Mouse (Mus musculus): Measurements from ENCODE around the gene Fam126b.
A peak's percentile ranks its signal among the peaks of the same experiment; 100 is the strongest.
"Not testable (repeated sequence)": the region's sequence is repeated elsewhere in the genome, so short reads cannot be mapped to it uniquely, and the experiment has no call there.

Gene Fam126b

GRCm38 (mm10) chr1:58568456-58569130 is 17.5 kb downstream of the Fam126b start:
- DNase-seq (ENCODE audit: low read depth) = no peak

GRCm38 (mm10) chr1:58566621-58567020 is 19.5 kb downstream of the Fam126b start:
- no peak for DNase-seq (ENCODE audit: low read depth)

- no peak for DNase-seq (ENCODE audit: low read depth)
Observed at GRCm38 (mm10) chr1:58564981-58565380, 21.1 kb downstream of the Fam126b start.

GRCm38 (mm10) chr1:58562455-58562854 is 23.7 kb downstream of the Fam126b start:
- DNase-seq (ENCODE audit: low read depth) = peak; percentile 79

GRCm38 (mm10) chr1:58560370-58560769 is 25.8 kb downstream of the Fam126b start:
- DNase-seq (ENCODE audit: low read depth) = not testable (repeated sequence)

- no peak for DNase-seq (ENCODE audit: low read depth)
Observed at GRCm38 (mm10) chr1:58541386-58541785, 44.7 kb downstream of the Fam126b start.

GRCm38 (mm10) chr1:58507249-58507648 is 78.9 kb downstream of the Fam126b start:
- DNase-seq (ENCODE audit: low read depth) = peak; percentile 14

GRCm38 (mm10) chr1:58504577-58505254 is 81.4 kb downstream of the Fam126b start, which contains the start of gene Orc2:
Orc2 (minus strand) TSS chr1:58505109.
- DNase-seq (ENCODE audit: low read depth) = peak; percentile 95

- no peak for DNase-seq (ENCODE audit: low read depth)
Observed at GRCm38 (mm10) chr1:58503793-58504370, 82.2 kb downstream of the Fam126b start.

GRCm38 (mm10) chr1:58503134-58503533 is 83.0 kb downstream of the Fam126b start:
- DNase-seq (ENCODE audit: low read depth) = peak; percentile 7

GRCm38 (mm10) chr1:58498758-58499157 is 87.4 kb downstream of the Fam126b start:
- peak; percentile 22 for DNase-seq (ENCODE audit: low read depth)

- DNase-seq (ENCODE audit: low read depth) = no peak
Observed at GRCm38 (mm10) chr1:58497678-58498077, 88.4 kb downstream of the Fam126b start.

- no peak for DNase-seq (ENCODE audit: low read depth)
Observed at GRCm38 (mm10) chr1:58495603-58496002, 90.5 kb downstream of the Fam126b start.

GRCm38 (mm10) chr1:58482647-58483046 is 103.5 kb downstream of the Fam126b start:
- no peak for DNase-seq (ENCODE audit: low read depth)

- DNase-seq (ENCODE audit: low read depth) = no peak
Observed at GRCm38 (mm10) chr1:58475662-58476061, 110.5 kb downstream of the Fam126b start.
